Mouse (Mus musculus) stomach, embryonic 15.5 days (tissue): ENCODE measurements at regions not wholly inside any gene's neighbourhood (a gene's known extent, or its start where the extent isn't known, plus 50 kb on each side); places are given as distances from the start of the nearest gene placed in this dataset.

Experiments used
- ATAC-seq: fragments of 200-750 bp; cut with Nextera tagmentation; 2 replicates; pipeline ENCODE4 v1.8.0; 2017; ENCODE audit warnings: low read depth, moderate number of reproducible peaks, moderate TSS enrichment; ENCODE audit not compliant: insufficient read depth, low FRiP score
- H3K27ac ChIP-seq: fragments of 300-500 bp; sonication (generic); 2 replicates; pipeline ENCODE4 v1.5.1; 2015; ENCODE audit warnings: mild to moderate bottlenecking, inconsistent platforms
- H3K27me3 ChIP-seq: fragments of 300-500 bp; sonication (generic); replicated peaks from 2 replicates; pipeline ENCODE4 v1.6.1; 2015; ENCODE audit warnings: inconsistent platforms
- H3K36me3 ChIP-seq: fragments of 300-500 bp; sonication (generic); 2 replicates; pipeline ENCODE4 v1.6.1; 2015; ENCODE audit warnings: inconsistent platforms
- H3K4me1 ChIP-seq: fragments of 300-500 bp; sonication (generic); 2 replicates; pipeline ENCODE4 v1.6.1; 2015; ENCODE audit warnings: inconsistent platforms
- H3K4me2 ChIP-seq: fragments of 300-500 bp; sonication (generic); 2 replicates; pipeline ENCODE4 v1.6.1; 2015; ENCODE audit warnings: mild to moderate bottlenecking, inconsistent platforms
- H3K4me3 ChIP-seq: fragments of 300-500 bp; sonication (generic); replicated peaks from 2 replicates; pipeline ENCODE4 v1.5.1; 2015; ENCODE audit warnings: inconsistent platforms
- H3K9ac ChIP-seq: fragments of 300-500 bp; sonication (generic); 2 replicates; pipeline ENCODE4 v1.6.1; 2015; ENCODE audit warnings: inconsistent platforms
- H3K9me3 ChIP-seq: fragments of 300-500 bp; sonication (generic); 2 replicates; pipeline ENCODE4 v1.6.1; 2016; ENCODE audit warnings: inconsistent platforms
- WGBS: fragments of 180-500 bp; shearing (Covaris S2); methylation state at CpG from one replicate; pipeline ENCODE4 v1.1.7; 2015; 5-methylcytosine and 5-hydroxymethylcytosine counted together

- Histone ChIP-seq H3K9ac (no peak overlapping the region), H3K4me3 (no peak overlapping the region), H3K9me3 (no peaks in the 10 kb centered on the region), H3K27ac (no peak overlapping the region), H3K4me2 (no peak overlapping the region), H3K4me1 (no peaks in the 10 kb centered on the region), H3K27me3 (no peaks in the 10 kb centered on the region), H3K36me3 (no peaks in the 10 kb centered on the region)
- ATAC-seq, result no peak
- WGBS, result 98% methylated on average over 1 of the region's 1 CpGs
Measured at GRCm38 (mm10) chr6:101556096-101556495, 178.4 kb upstream of the Pdzrn3 start.

- no peak overlapping the region for H3K9ac ChIP-seq
- ATAC-seq, result no peak
- H3K4me2 ChIP-seq, result no peak overlapping the region
- H3K27me3 ChIP-seq, result no peaks in the 10 kb centered on the region
- H3K27ac ChIP-seq, result no peak overlapping the region
- no peaks in the 10 kb centered on the region for H3K4me1 ChIP-seq
- H3K9me3 ChIP-seq, result no peaks in the 10 kb centered on the region
- H3K4me3 ChIP-seq, result no peak overlapping the region
- no peaks in the 10 kb centered on the region for H3K36me3 ChIP-seq
- 40% methylated on average over 2 of the region's 2 CpGs for WGBS
Measured at GRCm38 (mm10) chr6:101554965-101555604, 177.4 kb upstream of the Pdzrn3 start.

DNA sequence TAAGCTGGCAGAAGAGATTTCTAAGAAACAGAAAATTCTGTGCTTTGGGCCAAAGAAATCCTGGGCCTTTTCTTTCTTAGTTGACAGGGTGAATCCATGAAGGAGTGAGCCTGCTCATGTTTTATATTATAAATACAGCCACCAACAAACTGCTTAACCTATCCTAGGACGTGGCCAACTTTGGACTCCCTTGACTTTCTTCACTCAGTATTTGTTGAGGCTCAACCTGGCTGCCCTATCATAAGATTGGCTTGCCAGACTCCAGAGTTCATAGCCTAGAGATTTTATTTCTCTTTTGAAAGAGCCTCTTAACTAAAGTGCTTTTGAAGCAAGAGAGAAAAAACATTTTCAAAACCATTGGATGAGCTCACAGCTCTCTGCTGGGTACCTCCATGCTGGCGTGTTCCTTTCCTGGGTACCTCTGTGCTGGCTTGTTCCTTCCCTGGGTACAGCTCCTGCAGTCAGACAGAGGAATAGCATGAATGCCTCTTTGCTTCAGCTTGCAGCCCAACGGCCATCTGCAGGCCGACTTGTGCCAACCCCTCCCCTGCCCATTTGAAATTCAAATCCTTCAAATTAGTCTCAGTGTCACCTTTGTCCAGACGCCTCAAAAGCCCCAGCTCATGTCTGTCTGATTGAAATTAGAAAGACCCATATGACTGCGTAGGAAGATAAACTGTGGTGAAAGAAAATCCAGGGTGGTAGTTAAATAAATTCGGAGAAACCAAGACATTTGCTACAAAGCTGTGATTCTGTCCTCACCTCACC, 173.0 kb upstream of the Pdzrn3 start:
- no peak overlapping the region for H3K4me2 ChIP-seq
- no peak overlapping the region for H3K4me3 ChIP-seq
- no peaks in the 10 kb centered on the region for H3K9me3 ChIP-seq
- H3K36me3 ChIP-seq, result no peaks in the 10 kb centered on the region
- no peak overlapping the region for H3K9ac ChIP-seq
- H3K27me3 ChIP-seq, result no peaks in the 10 kb centered on the region
- no peak for ATAC-seq
- no peak overlapping the region for H3K27ac ChIP-seq
- WGBS, result 41% methylated on average over 7 of the region's 7 CpGs
- H3K4me1 ChIP-seq, result no peaks in the 10 kb centered on the region

- 0 out of 2 replicates have a peak, but pooled peaks have one; percentile 31 for ATAC-seq
- no peak overlapping the region for H3K4me3 ChIP-seq
- no peak overlapping the region for H3K27ac ChIP-seq
- H3K4me2 ChIP-seq, result no peak overlapping the region
- H3K9me3 ChIP-seq, result no peaks in the 10 kb centered on the region
- 63% methylated on average over 5 of the region's 5 CpGs for WGBS
- no peaks in the 10 kb centered on the region for H3K27me3 ChIP-seq
- no peaks in the 10 kb centered on the region for H3K36me3 ChIP-seq
- no peak overlapping the region for H3K9ac ChIP-seq
- no peaks in the 10 kb centered on the region for H3K4me1 ChIP-seq
Measured at GRCm38 (mm10) chr6:101537581-101537980, 159.9 kb upstream of the Pdzrn3 start.

DNA sequence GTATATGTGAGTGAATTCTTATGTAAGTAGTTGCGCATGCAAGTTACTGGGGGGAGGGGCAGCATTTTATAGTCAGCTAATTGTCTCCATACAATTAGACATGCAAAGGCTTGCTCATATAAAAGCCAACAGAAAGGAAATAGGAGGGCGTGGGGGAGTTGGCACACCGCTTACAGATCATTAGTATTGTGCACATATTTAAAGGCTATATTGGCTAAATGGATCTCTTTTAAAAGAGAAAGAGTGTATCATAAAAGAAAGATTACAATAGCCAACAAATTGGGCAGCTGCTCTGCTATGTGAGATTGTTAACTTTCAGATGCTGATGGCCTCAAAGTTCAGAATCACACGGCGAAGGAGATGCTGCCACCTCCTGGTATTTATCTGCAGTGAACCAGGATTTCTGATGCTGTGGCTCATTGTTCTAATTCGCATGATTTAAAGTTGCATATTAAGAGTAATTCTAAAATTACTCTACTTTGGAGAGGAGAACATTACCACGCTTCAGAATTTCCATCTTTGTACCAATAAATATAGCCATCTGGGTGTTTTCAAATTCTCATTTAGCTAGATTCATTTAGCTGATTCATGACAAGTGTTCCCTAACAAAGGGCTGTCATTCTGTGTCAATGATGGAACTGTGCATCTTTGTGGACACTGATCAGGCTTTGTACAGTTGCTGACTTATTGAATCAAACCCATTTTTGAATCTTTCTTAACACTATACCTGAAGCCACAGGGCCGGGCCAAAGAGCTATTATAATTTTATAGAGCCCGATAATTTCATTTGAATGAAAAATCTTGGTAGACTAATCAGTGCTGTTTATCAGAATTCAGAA, 156.7 kb upstream of the Pdzrn3 start:
- 50% methylated on average over 9 of the region's 9 CpGs for WGBS
- no peak overlapping the region for H3K9ac ChIP-seq
- ATAC-seq, result no peak
- no peaks in the 10 kb centered on the region for H3K36me3 ChIP-seq
- no peaks in the 10 kb centered on the region for H3K27me3 ChIP-seq
- H3K27ac ChIP-seq, result no peak overlapping the region
- H3K4me1 ChIP-seq, result no peaks in the 10 kb centered on the region
- no peaks in the 10 kb centered on the region for H3K9me3 ChIP-seq
- no peak overlapping the region for H3K4me3 ChIP-seq
- H3K4me2 ChIP-seq, result no peak overlapping the region

- Histone ChIP-seq H3K9me3 (no peaks in the 10 kb centered on the region), H3K27me3 (no peaks in the 10 kb centered on the region), H3K9ac (no peak overlapping the region), H3K4me2 (0 out of 2 replicates have a peak overlapping the region, but pooled peaks have one; percentile 23), H3K36me3 (no peaks in the 10 kb centered on the region), H3K27ac (no peak overlapping the region; the same call in 1 of the 2 replicates), H3K4me1 (no peaks in the 10 kb centered on the region), H3K4me3 (no peak overlapping the region)
- WGBS, result 41% methylated on average over 7 of the region's 7 CpGs
- no peak for ATAC-seq
Measured at GRCm38 (mm10) chr6:101532436-101532835, 154.7 kb upstream of the Pdzrn3 start.

- no peak overlapping the region for H3K4me3 ChIP-seq
- no peak overlapping the region for H3K9ac ChIP-seq
- no peak overlapping the region for H3K4me2 ChIP-seq
- H3K36me3 ChIP-seq, result no peaks in the 10 kb centered on the region
- no peaks in the 10 kb centered on the region for H3K9me3 ChIP-seq
- H3K4me1 ChIP-seq, result no peaks in the 10 kb centered on the region
- no peak overlapping the region for H3K27ac ChIP-seq
- H3K27me3 ChIP-seq, result no peaks in the 10 kb centered on the region
- ATAC-seq, result no peak
- WGBS, result 74% methylated on average over 5 of the region's 5 CpGs
Measured at GRCm38 (mm10) chr6:101531914-101532313, 154.2 kb upstream of the Pdzrn3 start.

DNA sequence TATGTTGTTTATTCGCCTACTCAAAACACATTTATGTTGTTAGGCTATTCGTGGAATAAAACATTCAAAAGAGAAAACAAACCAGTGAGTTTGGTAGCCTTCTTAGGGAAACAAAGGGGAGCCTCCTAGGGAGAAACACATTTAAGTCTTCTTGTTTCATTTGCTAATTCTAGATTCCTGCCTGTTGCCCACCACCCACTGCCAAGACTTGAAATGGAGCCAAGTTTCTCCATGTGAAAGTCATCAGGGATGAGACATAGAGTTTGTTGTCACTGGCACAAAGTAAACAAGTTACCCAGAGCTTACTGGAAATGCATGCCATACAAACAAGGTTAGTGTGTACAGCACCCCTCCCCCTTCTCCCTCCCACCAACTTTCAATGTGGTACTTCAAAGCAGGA, 147.4 kb upstream of the Pdzrn3 start:
- no peak for ATAC-seq
- WGBS, result 60% methylated on average over 2 of the region's 2 CpGs

GRCm38 (mm10) chr6:101521316-101521715, 143.6 kb upstream of the Pdzrn3 start:
- 91% methylated on average over 6 of the region's 6 CpGs for WGBS
- Histone ChIP-seq H3K4me2 (no peak overlapping the region), H3K4me1 (peaks cover 7% of the 10 kb centered on the region; the same call in 1 of the 2 replicates), H3K27me3 (no peaks in the 10 kb centered on the region), H3K9me3 (no peaks in the 10 kb centered on the region), H3K36me3 (no peaks in the 10 kb centered on the region), H3K9ac (no peak overlapping the region), H3K27ac (no peak overlapping the region), H3K4me3 (no peak overlapping the region)
- no peak for ATAC-seq

More for the DNA sequence above, 147.4 kb upstream of the Pdzrn3 start:
- no peaks in the 10 kb centered on the region for H3K27me3 ChIP-seq
- H3K9me3 ChIP-seq, result no peaks in the 10 kb centered on the region
- H3K27ac ChIP-seq, result no peak overlapping the region
- H3K9ac ChIP-seq, result no peak overlapping the region
- H3K36me3 ChIP-seq, result no peaks in the 10 kb centered on the region
- no peaks in the 10 kb centered on the region for H3K4me1 ChIP-seq
- H3K4me3 ChIP-seq, result no peak overlapping the region
- no peak overlapping the region for H3K4me2 ChIP-seq

DNA sequence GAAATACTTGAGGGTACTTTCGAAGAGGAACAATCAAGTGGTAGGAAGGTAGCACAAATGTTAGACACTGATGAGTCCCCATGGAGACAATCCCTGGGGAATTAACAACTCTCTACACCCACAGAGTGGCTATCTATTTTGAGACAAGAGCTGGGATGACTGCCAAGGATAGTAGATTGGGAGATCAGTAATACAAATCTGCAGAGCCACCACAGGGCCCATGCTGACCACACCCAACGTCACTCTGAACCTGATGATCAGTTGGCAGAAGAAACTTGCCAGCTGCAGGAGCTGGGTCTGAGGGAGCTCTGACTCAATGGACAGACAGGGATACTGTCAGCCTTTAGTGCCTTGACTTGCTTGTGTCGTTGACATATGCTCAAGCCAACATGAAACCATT, 143.1 kb upstream of the Pdzrn3 start:
- Histone ChIP-seq H3K4me2 (no peak overlapping the region), H3K36me3 (no peaks in the 10 kb centered on the region), H3K9me3 (no peaks in the 10 kb centered on the region), H3K27ac (no peak overlapping the region), H3K4me1 (peaks cover 7% of the 10 kb centered on the region; the same call in 1 of the 2 replicates), H3K9ac (no peak overlapping the region), H3K4me3 (no peak overlapping the region), H3K27me3 (no peaks in the 10 kb centered on the region)
- ATAC-seq, result no peak
- WGBS, result 87% methylated on average over 3 of the region's 3 CpGs

DNA sequence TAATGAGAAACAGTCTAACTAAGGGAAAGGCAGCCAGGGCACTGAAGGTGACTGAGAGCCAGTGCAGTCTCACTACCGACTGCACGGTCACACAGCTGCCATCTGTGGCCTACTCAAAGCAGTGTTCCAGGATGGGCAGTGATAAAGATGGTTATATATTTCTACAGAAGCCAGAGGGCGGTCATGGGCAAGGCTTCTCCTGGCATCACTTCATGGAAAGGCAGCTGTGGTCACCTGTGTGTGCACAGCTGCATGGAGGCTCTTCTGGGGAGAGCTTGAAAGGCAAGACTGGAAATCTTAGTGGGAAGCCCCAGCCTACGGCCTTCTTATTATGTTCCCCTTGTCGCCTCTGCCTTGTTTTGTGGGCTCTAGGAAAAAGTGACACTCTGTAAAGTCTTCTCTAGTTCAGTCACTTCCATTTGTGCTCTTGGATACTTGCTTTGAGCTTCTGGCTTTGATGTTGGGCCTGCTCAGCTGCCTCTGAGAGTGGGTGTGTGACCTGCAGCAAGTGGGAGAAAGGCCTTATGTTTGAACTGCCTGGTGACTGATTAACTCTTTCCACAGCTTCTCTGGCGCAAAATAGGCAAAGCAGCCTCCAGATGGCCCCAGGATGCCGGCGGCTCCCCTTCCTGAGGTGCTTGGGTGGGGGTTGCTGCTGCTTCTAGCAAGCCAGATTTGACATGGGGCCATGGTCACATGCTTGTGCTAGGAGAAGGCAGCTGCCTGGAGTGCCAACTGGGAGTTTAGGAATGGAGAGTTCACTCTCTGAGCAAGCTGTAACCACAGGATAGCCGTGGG, 141.4 kb upstream of the Pdzrn3 start:
- ATAC-seq, result peak; percentile 79
- no peaks in the 10 kb centered on the region for H3K27me3 ChIP-seq
- H3K9ac ChIP-seq, result no peak overlapping the region
- no peaks in the 10 kb centered on the region for H3K9me3 ChIP-seq
- H3K27ac ChIP-seq, result peak overlapping the region; percentile 9; the same call in 1 of the 2 replicates
- H3K4me2 ChIP-seq, result no peak overlapping the region
- H3K4me3 ChIP-seq, result no peak overlapping the region
- H3K36me3 ChIP-seq, result no peaks in the 10 kb centered on the region
- H3K4me1 ChIP-seq, result peaks cover 7% of the 10 kb centered on the region; the same call in 1 of the 2 replicates
- 36% methylated on average over 9 of the region's 9 CpGs for WGBS
